21 mouse cellular contexts compared by ENCODE assay signal in genomic region chr9:87737271-87737670, GRCm38 (mm10). TPM values are rescaled to one million over a fixed set of nuclear protein-coding genes. Genes with fewer than 3 reads are reported as not detected.
DNase-seq lines count a peak whose midpoint lies in the region; ATAC-seq lines count a peak whose summit lies in the region.
"Had no signal": no experiment of that assay in that cellular context is flagged by ENCODE, and none has a peak within 500 bp of the region (broad histone marks: within the 10 kb centered on the region; RNA-seq: fewer than 3 reads in every experiment).

No protein-coding gene starts in this region.

- H3K36me3 ChIP-seq in limb, embryonic 11.5 days (ENCODE audit: control insufficient read depth, insufficient read depth, low read length) = no peaks in the 10 kb centered on the region
- no peaks in the 10 kb centered on the region for H3K36me3 ChIP-seq in limb, embryonic 10.5 days
- H3K36me3 ChIP-seq: embryonic facial prominence, embryonic 15.5 days; forebrain, embryonic 12.5 days; heart, embryonic 12.5 days; hindbrain, embryonic 12.5 days had no signal

- no peak overlapping the region for H3K4me2 ChIP-seq in limb, embryonic 11.5 days (ENCODE audit: low read depth, severe bottlenecking)
- H3K4me2 ChIP-seq: forebrain, embryonic 12.5 days; hindbrain, embryonic 12.5 days had no signal

- 5% methylated on average over 4 of the region's 4 CpGs for WGBS in limb, embryonic 11.5 days
- WGBS in limb, embryonic 10.5 days = 7% methylated on average over 4 of the region's 4 CpGs

- peaks cover 39% of the 10 kb centered on the region for H3K27me3 ChIP-seq in limb, embryonic 11.5 days (ENCODE audit: control insufficient read depth, insufficient read depth, low read length)
- H3K27me3 ChIP-seq in limb, embryonic 10.5 days (ENCODE audit: low read depth, poor library complexity, severe bottlenecking) = peaks cover 100% of the 10 kb centered on the region
- H3K27me3 ChIP-seq: Patski had no signal

- H3K4me1 ChIP-seq in limb, embryonic 11.5 days (ENCODE audit: control insufficient read depth, insufficient read depth, low read length) = peaks cover 25% of the 10 kb centered on the region
- peaks cover 84% of the 10 kb centered on the region for H3K4me1 ChIP-seq in limb, embryonic 10.5 days

- no peak overlapping the region for H3K27ac ChIP-seq in limb, embryonic 11.5 days (replicated peaks; ENCODE audit: low read depth, low read length)
- no peak overlapping the region for H3K27ac ChIP-seq in limb, embryonic 10.5 days
- H3K27ac ChIP-seq: embryonic facial prominence, embryonic 15.5 days; forebrain, embryonic 12.5 days; gastrocnemius, adult 2 months; hindbrain, embryonic 12.5 days had no signal

- no peaks in the 10 kb centered on the region for H3K9me3 ChIP-seq in limb, embryonic 11.5 days (ENCODE audit: control insufficient read depth, low read length)
- H3K9me3 ChIP-seq in limb, embryonic 10.5 days (replicated peaks) = no peaks in the 10 kb centered on the region
- H3K9me3 ChIP-seq: embryonic facial prominence, embryonic 15.5 days; forebrain, embryonic 12.5 days; heart, embryonic 12.5 days; hindbrain, embryonic 12.5 days had no signal

- DNase-seq in embryo, embryonic 9.5 days (ENCODE audit: extremely low spot score) = peak; percentile 29
- no peak for DNase-seq in embryo, embryonic 10 days (ENCODE audit: low spot score)
- peak; percentile 19 for DNase-seq in limb, embryonic 11.5 days (ENCODE audit: low spot score)
- no peak for DNase-seq in limb, embryonic 10.5 days (ENCODE audit: low spot score)
- peak; percentile 34 for DNase-seq in retina, postnatal 1 day
- DNase-seq in retina, embryonic 14.5 days (ENCODE audit: low spot score) = no peak
- no peak for DNase-seq in urinary bladder, postnatal 25 days (ENCODE audit: low spot score)
- DNase-seq: adrenal gland, postnatal 14 days; cerebellum, adult 18-20 months; cerebellum, adult 9-11 months; cerebellum, postnatal 36 days; gastrocnemius, adult 2 months; gastrocnemius, postnatal 25 days had no signal

- no peak overlapping the region for H3K9ac ChIP-seq in limb, embryonic 11.5 days (ENCODE audit: low read length)
- H3K9ac ChIP-seq: embryonic facial prominence, embryonic 15.5 days; forebrain, embryonic 12.5 days; heart, embryonic 12.5 days; hindbrain, embryonic 12.5 days had no signal

- H3K4me3 ChIP-seq in limb, embryonic 11.5 days (ENCODE audit: low read depth, low read length) = no peak overlapping the region
- H3K4me3 ChIP-seq in limb, embryonic 10.5 days = no peak overlapping the region
- H3K4me3 ChIP-seq: forebrain, embryonic 12.5 days; gastrocnemius, adult 2 months; heart, embryonic 12.5 days; hindbrain, embryonic 12.5 days had no signal

- ATAC-seq in limb, embryonic 11.5 days (ENCODE audit: insufficient number of reproducible peaks, low FRiP score, low TSS enrichment, low read depth) = no peak
- ATAC-seq: activated CD4-positive, CD25-positive, alpha-beta regulatory T cell, adult 4 months; hindbrain, embryonic 16.5 days; inflammation-experienced regulatory T-cells, adult 6 months; Patski had no signal

RNA-seq across cellular contexts. Expression of gene Tbx18, which starts 6.2 kb away (rescaled TPM):
- 33.4 and 38.0 TPM in 2 replicates for polyA plus RNA-seq in limb, embryonic 11.5 days (2014; fragmentation: Nextera tagmentation; extraction: Ambion mirVana)
- polyA plus RNA-seq in limb, embryonic 10.5 days (2016; fragmentation: Nextera tagmentation; extraction: Ambion mirVana) = 12.6 and 28.3 TPM in 2 replicates
- polyA plus RNA-seq: activated CD4-positive, CD25-positive, alpha-beta regulatory T cell, adult 4 months; inflammation-experienced regulatory T-cells, adult 6 months had no signal

Comparison
In these comparisons a context has a peak if more than half of its experiments do, and no peak if none do; other contexts are left out.
1. DNase-seq: peak in embryo, embryonic 9.5 days (single experiment), limb, embryonic 11.5 days (single experiment) and retina, postnatal 1 day (single experiment); none in embryo, embryonic 10 days (single experiment), limb, embryonic 10.5 days (single experiment), retina, embryonic 14.5 days (single experiment) and urinary bladder, postnatal 25 days (single experiment).